Mouse (Mus musculus): ENCODE results near the gene Tacr2.
A peak's percentile ranks its signal among the peaks of the same experiment; 100 is the strongest.

The Tacr2 gene

DNA sequence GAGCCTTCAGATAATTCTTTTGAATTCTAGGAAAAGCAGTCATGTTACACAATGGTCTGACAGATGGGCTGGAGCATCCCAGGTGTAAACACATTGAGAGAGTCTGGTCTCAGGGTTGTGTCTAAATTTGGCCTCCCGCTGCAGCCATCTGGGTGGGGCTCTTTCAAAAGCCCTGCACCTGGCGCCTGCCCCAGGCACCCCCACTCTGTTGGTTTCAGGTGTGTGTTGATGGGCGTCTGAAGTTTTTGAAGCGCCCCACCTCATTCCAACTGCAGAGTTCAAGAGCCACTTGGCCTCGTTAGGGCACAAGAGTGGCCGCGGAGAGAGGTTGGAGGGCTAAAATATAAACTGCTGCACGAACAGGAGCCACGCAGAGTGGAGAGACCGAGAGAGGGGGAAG is 9.9 kb upstream of the Tacr2 start:
- no peak for DNase-seq

DNA sequence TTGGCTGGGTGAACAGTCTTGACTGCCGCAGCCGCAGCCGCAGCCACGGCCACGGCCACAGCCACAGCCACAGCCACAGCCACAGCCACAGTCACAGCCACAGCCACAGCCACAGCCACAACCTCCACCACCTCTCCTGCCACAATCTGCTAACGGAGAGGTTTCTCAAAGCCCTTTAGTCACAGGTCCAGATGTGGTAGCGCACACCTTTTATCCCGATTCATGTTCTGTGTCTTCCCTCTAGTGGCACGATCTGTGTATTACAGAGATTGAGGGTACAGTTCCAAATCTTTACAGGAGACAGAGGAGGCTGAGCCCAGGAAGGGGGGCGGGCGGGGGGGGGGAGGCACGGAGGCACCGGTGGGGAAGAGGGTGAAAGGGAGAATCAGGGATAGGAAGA is 9.3 kb upstream of the Tacr2 start:
- DNase-seq = peak; percentile 60 to 61

DNA sequence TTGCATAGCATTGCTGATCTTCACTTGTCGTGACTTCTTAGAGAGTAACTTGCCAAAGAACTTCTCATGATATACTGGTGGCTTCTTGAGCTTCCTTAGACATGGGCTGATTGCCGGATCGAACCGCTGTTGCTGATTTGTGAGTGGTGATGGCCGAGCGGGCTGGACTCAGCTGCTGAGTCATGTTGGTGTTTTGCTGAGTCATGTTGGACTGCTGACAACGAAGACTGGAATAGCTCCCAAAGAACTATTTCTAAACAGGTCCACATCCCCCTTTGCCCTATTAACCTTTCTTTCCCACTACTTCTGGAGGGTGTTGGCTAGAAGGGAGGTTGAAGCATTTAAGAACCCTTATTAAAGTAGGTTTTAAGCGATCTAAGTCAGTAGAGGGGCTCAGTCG is 8.2 kb upstream of the Tacr2 start:
- DNase-seq = no peak

DNA sequence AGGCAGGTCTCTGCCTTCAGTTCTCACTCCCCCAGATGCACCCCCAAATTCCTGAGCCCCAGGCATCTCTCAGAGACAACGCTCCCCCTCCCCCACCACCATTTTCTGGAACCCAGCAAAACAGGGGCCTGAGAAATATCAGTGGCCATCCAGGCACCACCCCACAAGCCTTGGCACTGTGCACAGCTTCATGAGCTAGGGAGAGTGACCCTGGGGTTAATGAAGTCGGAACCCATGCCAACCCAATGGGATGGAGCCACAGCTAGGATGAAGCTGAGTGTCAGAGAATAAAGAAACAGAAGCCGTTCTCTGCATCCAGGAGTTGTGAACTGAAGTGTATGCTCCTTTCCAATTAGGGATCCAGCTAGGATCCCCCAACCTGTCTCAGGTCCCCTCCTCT is 5.1 kb upstream of the Tacr2 start:
- DNase-seq = peak in 1 of 2 experiments; percentile 23

DNA sequence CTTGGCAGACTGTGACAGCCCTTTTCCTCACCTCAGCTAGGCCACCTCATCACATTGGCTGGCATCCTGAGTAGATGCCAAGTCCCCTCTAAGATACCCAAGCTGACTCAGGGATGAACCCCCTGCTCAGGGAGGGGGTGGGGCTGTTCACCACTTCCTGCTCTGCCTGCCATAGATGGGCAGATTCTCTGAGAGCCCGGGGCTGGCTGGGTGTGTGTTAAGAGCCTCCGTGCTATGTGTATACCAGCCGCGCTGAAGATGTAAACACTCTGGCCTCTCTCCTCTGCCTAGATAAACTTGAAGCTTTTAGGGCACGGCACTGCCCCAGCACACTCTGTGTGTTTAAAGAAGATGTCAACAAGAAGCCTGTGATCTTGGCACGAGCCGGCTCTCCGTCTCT is 4.4 kb upstream of the Tacr2 start:
- no peak for DNase-seq

DNA sequence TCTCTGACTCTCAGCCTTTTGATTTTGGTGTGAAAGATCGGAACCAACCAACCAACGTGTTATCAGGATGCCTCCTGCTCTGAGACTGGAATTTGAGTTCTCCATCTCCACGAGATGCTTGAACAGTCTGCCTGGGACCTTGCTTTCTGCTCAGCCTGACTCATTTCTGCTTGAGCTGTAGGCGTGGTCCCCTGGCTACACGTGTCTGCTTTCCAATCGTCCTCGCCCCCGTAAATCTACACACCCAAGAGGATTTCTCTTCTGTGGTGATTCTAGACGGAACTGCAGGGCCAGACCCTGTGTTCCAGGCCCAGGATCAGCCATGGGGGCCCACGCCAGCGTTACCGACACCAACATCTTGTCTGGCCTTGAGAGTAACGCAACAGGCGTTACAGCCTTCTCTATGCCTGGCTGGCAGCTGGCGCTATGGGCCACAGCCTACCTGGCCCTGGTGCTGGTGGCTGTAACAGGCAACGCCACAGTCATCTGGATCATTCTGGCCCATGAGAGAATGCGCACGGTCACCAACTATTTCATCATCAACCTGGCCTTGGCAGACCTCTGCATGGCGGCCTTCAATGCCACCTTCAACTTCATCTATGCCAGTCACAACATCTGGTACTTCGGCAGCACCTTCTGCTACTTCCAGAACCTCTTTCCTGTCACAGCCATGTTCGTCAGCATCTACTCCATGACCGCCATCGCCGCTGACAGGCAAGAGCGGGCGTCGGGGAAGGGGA is 428 bp downstream of the Tacr2 start:
- no peak for DNase-seq

DNA sequence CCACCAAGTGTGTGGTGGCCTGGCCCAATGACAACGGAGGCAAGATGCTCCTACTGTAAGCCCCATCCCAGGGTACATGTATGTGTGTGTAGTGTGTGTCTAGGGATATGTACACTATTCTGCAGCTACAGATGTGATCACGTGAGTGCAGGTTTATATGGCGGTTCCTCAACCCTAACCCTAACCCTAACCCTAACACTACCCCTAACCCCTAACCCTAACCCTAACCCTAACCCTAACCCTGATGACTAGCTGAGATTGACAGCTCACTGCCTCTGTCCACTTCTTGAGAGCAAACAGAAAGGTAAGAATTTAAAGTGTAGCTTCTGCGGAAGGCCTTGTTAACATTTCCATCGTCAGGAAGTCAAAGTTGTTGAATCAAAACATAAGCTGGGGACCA is 6.1 kb downstream of the Tacr2 start:
- no peak for DNase-seq

DNA sequence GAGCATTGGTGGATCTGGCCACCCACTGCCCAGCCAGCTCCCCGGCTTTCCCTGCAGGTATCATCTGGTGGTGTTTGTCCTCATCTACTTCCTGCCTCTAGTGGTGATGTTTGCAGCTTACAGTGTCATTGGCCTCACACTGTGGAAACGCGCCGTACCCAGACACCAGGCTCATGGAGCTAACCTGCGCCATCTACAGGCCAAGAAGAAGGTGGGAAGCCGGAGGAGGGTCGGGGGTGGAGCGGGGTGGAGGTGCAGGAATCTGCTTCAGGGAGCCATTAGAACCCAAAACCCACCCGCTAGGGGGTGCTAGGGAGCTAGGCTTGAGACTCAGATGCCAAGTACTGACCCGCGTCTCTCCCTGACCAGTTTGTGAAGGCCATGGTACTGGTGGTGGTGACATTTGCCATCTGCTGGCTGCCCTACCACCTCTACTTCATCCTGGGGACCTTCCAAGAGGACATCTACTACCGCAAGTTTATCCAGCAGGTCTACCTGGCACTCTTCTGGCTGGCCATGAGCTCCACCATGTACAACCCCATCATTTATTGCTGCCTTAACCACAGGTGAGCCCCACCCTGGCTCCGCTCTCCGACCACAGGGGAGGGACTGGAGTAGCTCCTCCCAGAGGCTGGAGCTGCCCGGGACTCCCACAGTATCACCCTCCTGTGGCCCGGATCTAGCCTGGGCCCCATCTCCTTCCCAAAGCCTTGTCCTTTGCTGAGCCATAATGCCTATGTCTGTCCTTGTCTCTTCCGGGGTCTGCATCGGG is 9.1 kb downstream of the Tacr2 start:
- DNase-seq = peak; percentile 48 to 62

DNA sequence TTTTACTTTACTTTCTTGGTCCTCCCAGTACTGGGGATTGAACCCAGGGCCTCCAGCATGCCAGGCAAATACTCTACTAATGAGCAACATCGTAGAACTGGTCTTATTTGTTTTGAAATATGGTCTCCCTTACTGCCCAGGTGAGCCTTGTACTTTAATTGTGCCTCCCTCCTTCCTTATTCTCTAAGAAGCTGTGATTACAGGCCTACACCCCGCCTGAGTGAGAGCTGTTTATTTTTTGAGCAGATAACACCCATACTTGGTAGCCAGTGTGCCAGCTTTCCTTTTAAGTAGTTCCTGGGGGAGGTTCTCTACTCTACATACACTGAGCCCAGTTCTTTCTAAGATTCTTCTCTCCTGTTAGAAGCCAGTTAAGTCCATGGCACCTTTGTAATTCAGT is 12.1 kb downstream of the Tacr2 start:
- no peak for DNase-seq

DNA sequence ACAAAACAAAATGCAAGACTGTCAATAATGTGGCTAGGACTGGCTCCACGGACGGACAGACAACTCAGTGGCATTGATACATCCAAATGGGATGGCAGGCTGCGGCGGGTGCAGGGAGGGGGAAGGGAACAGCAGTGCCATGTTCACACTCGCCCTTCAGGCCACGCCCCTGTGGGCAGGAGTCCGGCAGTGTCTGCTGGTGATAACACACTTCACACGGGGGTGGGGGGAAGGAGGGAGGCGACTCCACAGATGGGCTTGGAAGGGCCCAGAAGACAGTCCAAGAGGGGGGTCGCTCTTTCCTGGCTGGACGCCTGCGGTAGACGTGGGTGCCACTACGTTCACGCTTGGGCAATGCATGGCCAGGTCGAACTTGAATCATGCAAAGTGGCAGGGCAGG is 17.0 kb downstream of the Tacr2 start:
- no peak for DNase-seq

DNA sequence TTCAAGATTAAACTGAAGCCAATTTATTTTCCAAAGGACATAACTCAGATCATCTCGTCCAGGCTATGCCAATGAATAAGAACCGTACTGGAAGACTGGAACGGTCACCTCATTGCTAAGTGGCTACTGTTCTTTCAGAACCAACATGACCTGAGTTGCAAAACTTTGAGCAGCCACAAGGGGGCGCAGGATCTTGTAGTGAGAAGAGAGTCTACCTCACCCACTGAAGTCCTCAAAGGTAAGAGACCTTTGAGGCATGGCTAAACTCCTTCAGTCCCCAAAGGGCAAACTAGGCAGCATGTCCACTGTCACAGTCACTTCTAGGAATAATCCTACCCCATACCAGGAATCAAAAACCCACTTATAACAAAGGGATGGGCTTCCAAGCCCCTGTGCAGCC is 23.0 kb downstream of the Tacr2 start:
- peak; percentile 70 to 91 for DNase-seq

DNA sequence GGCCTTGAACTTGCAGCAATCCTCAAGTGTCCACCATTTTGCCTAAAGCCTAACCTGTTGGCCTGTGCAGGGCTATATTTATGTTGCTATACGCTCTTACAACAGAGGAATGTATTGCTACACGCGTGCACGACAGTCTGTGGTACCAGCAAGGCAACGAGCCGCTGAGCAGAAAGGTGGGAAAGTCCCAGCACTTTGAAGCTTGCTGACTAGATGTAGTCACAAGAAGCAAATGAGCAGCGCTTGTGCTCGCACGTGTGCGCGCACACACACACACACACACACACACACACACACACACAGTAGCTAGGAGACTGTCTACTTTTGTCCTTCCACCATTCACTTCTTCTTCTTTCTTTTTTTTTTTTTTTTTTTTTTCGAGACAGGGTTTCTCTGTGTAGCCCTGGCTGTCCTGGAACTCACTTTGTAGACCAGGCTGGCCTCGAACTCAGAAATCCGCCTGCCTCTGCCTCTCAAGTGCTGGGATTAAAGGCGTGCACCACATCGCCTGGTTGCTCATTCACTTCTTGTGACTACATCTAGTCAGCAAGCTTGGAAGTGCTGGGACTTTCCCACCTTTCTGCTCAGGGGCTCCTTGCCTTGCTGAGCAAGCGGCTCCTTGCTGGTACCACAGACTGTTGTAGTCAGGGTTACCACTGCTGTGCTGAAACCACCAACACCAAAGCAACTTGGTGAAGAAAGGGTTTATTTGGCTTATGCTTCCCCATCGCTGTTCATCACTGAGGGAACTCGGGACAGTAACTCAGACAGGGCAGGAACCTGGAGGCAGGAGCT is 25.5 kb downstream of the Tacr2 start:
- DNase-seq = no peak

DNA sequence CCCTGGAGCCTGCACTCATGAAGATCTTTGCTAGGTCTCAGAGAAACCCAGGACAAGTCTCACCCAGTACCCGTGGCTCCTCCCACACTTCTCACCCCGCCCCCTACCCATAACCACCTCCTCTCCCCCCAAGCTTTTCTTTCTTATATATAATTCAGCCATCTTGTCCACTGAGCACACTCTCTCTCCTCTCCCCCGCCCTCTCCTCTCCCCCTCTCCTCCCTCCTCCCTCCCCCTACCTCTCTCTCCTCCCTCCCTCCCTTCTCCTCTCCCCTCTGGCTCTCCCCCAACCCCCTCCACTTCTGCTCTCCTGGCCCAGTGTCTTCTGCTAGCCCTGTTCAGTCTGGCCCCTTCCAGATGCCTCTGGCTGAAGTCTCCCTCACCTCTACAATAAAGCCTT is 26.8 kb downstream of the Tacr2 start:
- peak in 1 of 2 experiments; percentile 21 for DNase-seq

DNA sequence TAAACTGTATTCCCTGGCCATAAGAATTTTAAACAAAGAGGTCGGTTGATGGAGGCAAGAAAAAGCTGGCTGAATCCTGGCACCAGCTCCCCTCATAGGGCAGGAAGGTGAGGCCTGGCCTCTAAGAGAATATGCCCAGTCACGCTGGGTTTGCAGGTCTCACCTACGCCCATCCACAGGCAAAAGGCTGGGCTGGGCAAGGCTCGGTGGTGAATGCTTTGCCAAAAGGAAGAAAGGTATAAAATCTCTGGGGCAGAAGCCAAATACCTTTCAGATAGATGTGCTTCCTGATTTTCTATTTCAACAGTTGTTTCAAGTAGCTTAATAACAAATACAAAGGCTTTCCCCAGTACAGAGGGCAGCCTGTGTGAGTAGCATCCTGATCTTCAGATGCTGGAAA is 27.4 kb downstream of the Tacr2 start:
- no peak for DNase-seq

DNA sequence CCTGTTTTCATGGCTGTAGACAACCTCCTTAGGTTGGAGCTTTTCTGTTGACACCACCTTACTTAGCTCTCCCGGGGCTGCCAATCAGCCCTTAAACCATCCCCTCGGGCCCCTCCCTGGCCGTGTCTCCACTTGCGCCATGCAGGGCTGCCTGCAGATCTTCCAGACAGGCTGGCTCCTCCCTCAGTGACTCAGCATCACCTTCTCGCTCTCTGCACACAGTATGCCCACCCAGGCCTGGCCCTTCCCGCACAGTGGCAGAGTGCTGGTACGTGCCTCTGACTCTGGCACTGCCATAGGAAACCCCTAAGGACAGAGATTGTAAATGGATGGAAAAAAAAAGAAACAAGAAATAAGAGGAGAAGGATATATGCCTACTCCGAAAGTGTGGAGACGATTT is 30.5 kb downstream of the Tacr2 start:
- DNase-seq = no peak

DNA sequence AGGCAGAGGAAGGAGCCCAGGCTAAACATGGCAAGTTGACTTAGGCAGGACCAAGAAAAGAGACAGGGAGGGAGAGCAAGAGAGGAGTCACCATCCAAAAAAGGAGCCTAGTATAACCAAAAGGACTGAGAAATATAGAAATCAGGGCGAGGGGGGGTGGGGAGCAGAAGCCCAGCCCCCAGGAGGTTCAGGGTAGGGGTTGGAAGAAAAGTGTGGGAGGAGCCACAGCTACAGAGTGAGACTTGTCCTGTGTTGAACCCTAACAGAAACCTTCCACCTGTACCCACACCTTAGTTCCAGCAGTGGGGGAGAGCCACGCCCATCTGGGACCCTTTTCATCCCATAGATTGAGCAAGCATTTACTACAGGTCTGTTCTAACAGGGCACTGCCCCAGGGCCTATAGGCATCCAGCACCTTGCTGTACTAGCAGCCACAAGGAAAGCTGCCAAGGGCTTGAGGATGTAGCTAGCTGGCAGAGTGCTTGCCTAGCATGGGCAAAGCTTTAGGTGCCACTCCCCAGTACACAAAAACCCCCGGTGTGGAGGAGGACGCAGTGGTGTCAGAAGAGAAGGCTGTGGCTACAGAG is 31.1 kb downstream of the Tacr2 start:
- DNase-seq = no peak

DNA sequence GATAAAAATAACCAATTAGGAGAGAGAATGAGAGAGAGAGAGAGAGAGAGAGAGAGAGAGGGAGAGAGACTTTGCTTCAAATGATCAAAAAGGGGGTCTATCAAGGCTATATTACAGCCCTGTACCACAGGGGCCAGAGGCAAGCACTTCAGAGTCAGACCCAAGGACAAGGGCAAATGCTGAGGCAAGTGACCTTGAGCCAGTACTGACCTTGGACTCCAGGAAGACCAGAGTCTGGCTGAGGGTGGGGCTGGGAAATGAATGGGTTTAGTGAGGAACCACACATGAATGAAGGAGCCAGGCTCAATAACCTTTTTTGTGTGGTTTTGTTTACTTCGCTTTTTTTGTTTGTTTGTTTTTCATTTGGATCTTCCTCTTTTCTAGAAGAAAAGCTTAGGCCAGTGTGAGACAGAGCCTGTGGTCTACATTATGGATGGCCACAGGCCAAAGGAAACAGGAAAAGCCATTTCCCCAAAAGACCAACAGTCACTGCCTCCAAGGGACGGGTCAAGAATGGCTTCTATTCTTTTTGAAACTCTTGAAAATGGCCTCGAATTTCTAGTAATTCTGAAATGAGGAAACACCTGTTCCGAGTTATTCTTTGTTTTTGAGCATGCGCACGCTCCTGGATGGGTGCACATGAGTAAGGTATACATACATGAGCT is 35.4 kb downstream of the Tacr2 start:
- peak in 1 of 2 experiments; percentile 36 for DNase-seq

DNA sequence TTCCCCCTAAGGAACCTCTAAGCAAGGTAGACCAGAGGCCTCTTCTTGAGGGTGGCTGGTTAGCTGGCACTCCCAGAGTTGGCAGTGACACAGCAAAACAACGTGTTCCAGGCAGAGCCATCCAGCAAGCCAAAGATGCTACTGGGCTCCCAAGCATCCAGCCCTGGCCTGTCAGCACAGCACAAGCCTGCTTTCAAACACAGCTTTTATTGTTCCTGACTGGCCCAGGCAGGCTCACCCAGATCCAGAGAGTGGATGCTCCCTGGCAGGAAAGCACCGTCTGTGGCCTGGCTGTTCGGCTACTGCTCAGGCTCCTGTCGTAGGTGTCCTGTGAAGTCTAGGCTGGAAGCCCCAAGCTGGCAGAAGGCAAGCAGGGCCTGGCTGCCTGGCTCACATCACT is 41.9 kb downstream of the Tacr2 start:
- no peak for DNase-seq

DNA sequence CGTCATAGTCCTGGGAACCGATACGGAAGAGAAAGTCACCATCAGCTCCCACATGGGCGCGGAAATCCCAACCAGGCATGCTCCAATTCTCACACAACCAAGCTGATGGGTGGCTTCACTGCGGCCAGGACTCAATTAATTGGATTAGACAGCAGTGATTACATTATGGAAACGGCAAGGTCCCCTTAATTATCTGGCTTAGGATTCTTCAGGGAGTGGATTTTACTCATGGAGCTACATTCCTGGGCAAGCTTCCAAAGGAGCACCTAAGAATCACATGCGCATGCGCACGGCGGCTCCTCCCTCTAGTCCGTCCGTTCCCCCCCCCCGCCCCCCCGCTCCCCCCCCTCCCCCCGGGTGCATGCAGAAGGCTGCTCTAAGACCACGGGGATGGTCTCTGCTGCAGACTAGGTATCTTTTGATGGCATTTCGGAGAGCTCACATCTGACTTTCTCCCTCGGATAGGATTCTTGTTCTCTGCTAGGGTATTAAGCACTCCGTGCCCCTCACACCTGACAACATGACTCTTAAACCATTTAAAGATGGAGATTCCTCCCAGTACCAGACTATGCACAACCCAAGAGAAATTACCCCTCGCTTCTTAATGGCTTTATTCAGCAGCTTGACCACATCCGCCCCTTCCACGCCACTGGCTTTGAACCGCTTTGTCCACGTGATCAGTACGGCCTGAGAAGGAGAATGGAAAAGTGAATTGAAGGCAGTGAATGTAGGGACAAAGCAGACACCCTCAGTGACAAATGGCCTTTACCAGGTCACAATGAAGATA is 44.0 kb downstream of the Tacr2 start:
- no peak for DNase-seq

DNA sequence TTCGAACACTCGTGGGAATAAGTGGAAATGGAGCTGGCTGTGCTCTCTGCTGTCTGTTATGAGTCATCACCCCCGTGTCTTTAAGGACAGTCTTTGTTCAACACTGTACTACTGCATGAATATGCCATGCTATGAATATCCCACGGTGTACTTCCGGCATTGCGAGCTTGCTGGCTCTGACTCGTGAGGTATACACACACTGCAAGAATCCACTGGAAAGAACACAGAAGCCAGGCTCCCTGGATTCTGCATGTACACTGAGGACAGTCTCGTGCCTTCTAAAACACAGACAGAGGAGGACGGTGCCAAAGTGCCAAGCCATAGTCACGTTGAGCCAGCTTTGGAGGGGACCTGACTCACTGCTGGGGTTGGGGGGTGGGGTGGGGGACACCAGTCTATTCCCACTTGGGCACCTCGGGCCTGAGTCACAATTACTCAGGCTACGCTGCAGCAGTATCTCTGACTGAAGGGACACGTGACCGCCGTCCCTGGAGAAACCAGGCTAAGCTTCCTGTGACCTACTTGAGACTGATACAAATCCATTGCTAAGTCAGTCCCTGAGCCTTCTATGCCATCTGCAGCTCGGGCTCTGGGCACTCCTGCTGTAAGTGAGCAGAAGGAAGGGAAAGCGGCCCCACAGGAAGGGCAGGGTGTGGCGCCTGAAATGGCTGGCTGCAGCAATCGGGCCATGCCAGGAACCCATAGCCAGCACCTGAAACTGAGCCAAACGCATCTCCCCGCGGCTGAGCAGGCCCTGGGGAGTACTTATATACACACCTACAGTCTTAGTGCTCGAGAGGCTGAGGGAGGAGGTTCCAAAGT is 48.0 kb downstream of the Tacr2 start:
- no peak for DNase-seq

DNA sequence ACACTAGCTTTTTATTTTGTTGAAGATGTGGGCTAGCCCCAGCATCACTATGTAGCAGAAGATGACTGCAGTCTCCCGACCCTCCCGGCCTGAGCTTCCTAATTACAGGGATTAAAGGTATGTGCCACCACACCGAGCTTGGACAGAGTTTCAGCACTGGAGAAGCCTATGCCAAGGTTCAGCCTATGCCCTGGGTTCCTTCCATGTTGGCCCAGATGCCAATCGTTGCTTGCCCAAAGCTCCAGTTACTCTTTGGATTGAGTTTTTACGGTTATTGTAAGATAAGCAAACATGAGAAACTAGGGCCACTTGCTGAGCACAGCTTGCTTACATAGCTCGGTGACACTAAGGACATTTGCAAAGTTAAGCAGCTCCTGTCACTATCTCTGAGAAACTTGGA is 52.9 kb downstream of the Tacr2 start:
- DNase-seq = no peak

All from kidney, adult 8-10 months (tissue).